Mouse (Mus musculus) neural tube, embryonic 13.5 days (tissue): ENCODE measurements around the gene Cyp2b10. TPM values are rescaled to one million over a fixed set of nuclear protein-coding genes. Genes with fewer than 3 reads are reported as not detected.
"Not testable (repeated sequence)": the region's sequence is repeated elsewhere in the genome, so short reads cannot be mapped to it uniquely, and the experiment has no call there.

Experiments used
- ATAC-seq: fragments of 200-750 bp; cut with Nextera tagmentation; 2 replicates; pipeline ENCODE4 v1.8.0; 2017; ENCODE audit warnings: low read depth, mild to moderate bottlenecking, moderate TSS enrichment, moderate library complexity
- H3K27ac ChIP-seq: fragments of 300-500 bp; sonication (generic); replicated peaks from 2 replicates; pipeline ENCODE4 v1.5.1; 2015; ENCODE audit warnings: moderate library complexity, mild to moderate bottlenecking, inconsistent platforms
- H3K27me3 ChIP-seq: fragments of 300-500 bp; sonication (generic); 2 replicates; pipeline ENCODE4 v1.6.1; 2015; ENCODE audit warnings: mild to moderate bottlenecking, inconsistent platforms
- H3K36me3 ChIP-seq: fragments of 300-500 bp; sonication (generic); 2 replicates; pipeline ENCODE4 v1.6.1; 2015; ENCODE audit warnings: mild to moderate bottlenecking, inconsistent platforms
- H3K4me1 ChIP-seq: fragments of 300-500 bp; sonication (generic); replicated peaks from 2 replicates; pipeline ENCODE4 v1.6.1; 2015; ENCODE audit warnings: inconsistent platforms
- H3K4me2 ChIP-seq: fragments of 300-500 bp; sonication (generic); 2 replicates; pipeline ENCODE4 v1.6.1; 2015; ENCODE audit warnings: inconsistent platforms, mild to moderate bottlenecking, moderate library complexity
- H3K4me3 ChIP-seq: fragments of 300-500 bp; sonication (generic); 2 replicates; pipeline ENCODE4 v1.5.1; 2015; ENCODE audit warnings: mild to moderate bottlenecking, inconsistent platforms
- H3K9ac ChIP-seq: fragments of 300-500 bp; sonication (generic); 2 replicates; pipeline ENCODE4 v1.6.1; 2015; ENCODE audit warnings: moderate library complexity, mild to moderate bottlenecking, inconsistent platforms
- H3K9me3 ChIP-seq: fragments of 300-500 bp; sonication (generic); 2 replicates; pipeline ENCODE4 v1.6.1; 2016; ENCODE audit warnings: inconsistent platforms
- WGBS: fragments of 180-500 bp; shearing (Covaris S2); methylation state at CpG from one replicate; pipeline ENCODE4 v1.1.7; 2015; 5-methylcytosine and 5-hydroxymethylcytosine counted together
- polyA plus RNA-seq: library from polyadenylated mRNA; unstranded; fragments of >200 nt; fragmentation: Nextera tagmentation; extraction: Ambion mirVana; gene quantifications from 2 replicates; pipeline ENCODE4 v1.2.1, GENCODE M21; 2015

Cyp2b10 gene
- polyA plus RNA-seq, 1 experiment from 2014 or later: not detected

- Histone ChIP-seq H3K4me3 (no peak overlapping the region), H3K36me3 (no peaks in the 10 kb centered on the region), H3K9ac (no peak overlapping the region), H3K4me1 (no peaks in the 10 kb centered on the region), H3K4me2 (no peak overlapping the region), H3K27ac (no peak overlapping the region), H3K27me3 (no peaks in the 10 kb centered on the region), H3K9me3 (no peaks in the 10 kb centered on the region)
- no peak for ATAC-seq
- 71% methylated on average over 1 of the region's 1 CpGs for WGBS
These were observed 13.1 kb upstream of the Cyp2b10 start for GRCm38 (mm10) chr7:25884272-25884671.

- Histone ChIP-seq H3K4me3 (no peak overlapping the region), H3K9ac (no peak overlapping the region), H3K27ac (no peak overlapping the region), H3K9me3 (no peaks in the 10 kb centered on the region), H3K36me3 (no peaks in the 10 kb centered on the region), H3K4me2 (no peak overlapping the region), H3K4me1 (no peaks in the 10 kb centered on the region), H3K27me3 (no peaks in the 10 kb centered on the region)
- ATAC-seq: no peak
- 86% methylated on average over 3 of the region's 3 CpGs for WGBS
These were observed 9.7 kb upstream of the Cyp2b10 start for GRCm38 (mm10) chr7:25887758-25888157.

- Histone ChIP-seq H3K4me1 (no peaks in the 10 kb centered on the region), H3K27ac (no peak overlapping the region), H3K36me3 (no peaks in the 10 kb centered on the region), H3K4me2 (no peak overlapping the region), H3K27me3 (no peaks in the 10 kb centered on the region), H3K4me3 (no peak overlapping the region), H3K9me3 (no peaks in the 10 kb centered on the region), H3K9ac (no peak overlapping the region)
- no peak for ATAC-seq
- WGBS: 87% methylated on average over 5 of the region's 5 CpGs
These were observed 4.3 kb upstream of the Cyp2b10 start for GRCm38 (mm10) chr7:25893159-25893558.

- H3K9me3 ChIP-seq: no peaks in the 10 kb centered on the region
- WGBS: 78% methylated on average over 1 of the region's 1 CpGs
- no peak for ATAC-seq
- no peak overlapping the region for H3K4me3 ChIP-seq
- no peak overlapping the region for H3K27ac ChIP-seq
- no peaks in the 10 kb centered on the region for H3K4me1 ChIP-seq
- H3K4me2 ChIP-seq: no peak overlapping the region
- no peaks in the 10 kb centered on the region for H3K36me3 ChIP-seq
- no peaks in the 10 kb centered on the region for H3K27me3 ChIP-seq
- H3K9ac ChIP-seq: no peak overlapping the region
These were observed 2.3 kb upstream of the Cyp2b10 start for GRCm38 (mm10) chr7:25895162-25895561.

- no peaks in the 10 kb centered on the region for H3K9me3 ChIP-seq
- ATAC-seq: no peak
- no peaks in the 10 kb centered on the region for H3K27me3 ChIP-seq
- no peak overlapping the region for H3K9ac ChIP-seq
- no peak overlapping the region for H3K4me2 ChIP-seq
- H3K4me3 ChIP-seq: no peak overlapping the region
- WGBS: 86% methylated on average over 7 of the region's 7 CpGs
- H3K27ac ChIP-seq: no peak overlapping the region
- no peaks in the 10 kb centered on the region for H3K4me1 ChIP-seq
- no peaks in the 10 kb centered on the region for H3K36me3 ChIP-seq
These were observed 644 bp downstream of the Cyp2b10 start for GRCm38 (mm10) chr7:25898064-25898463.

- ATAC-seq: no peak
- Histone ChIP-seq H3K27me3 (no peaks in the 10 kb centered on the region), H3K27ac (no peak overlapping the region), H3K4me3 (no peak overlapping the region), H3K9me3 (no peaks in the 10 kb centered on the region), H3K9ac (no peak overlapping the region), H3K4me1 (no peaks in the 10 kb centered on the region), H3K36me3 (no peaks in the 10 kb centered on the region), H3K4me2 (no peak overlapping the region)
- WGBS: 75% methylated on average over 8 of the region's 8 CpGs
These were observed 4.8 kb downstream of the Cyp2b10 start for GRCm38 (mm10) chr7:25902061-25902690.

- Histone ChIP-seq H3K9ac (no peak overlapping the region), H3K4me3 (no peak overlapping the region), H3K36me3 (no peaks in the 10 kb centered on the region), H3K9me3 (no peaks in the 10 kb centered on the region), H3K4me1 (no peaks in the 10 kb centered on the region), H3K27me3 (no peaks in the 10 kb centered on the region), H3K4me2 (no peak overlapping the region), H3K27ac (no peak overlapping the region)
- ATAC-seq: no peak
- 53% methylated on average over 14 of the region's 14 CpGs for WGBS
These were observed 5.7 kb downstream of the Cyp2b10 start for GRCm38 (mm10) chr7:25903156-25903555.

- no peaks in the 10 kb centered on the region for H3K27me3 ChIP-seq
- H3K36me3 ChIP-seq: no peaks in the 10 kb centered on the region
- no peak overlapping the region for H3K4me3 ChIP-seq
- no peaks in the 10 kb centered on the region for H3K9me3 ChIP-seq
- no peaks in the 10 kb centered on the region for H3K4me1 ChIP-seq
- ATAC-seq: no peak
- H3K9ac ChIP-seq: no peak overlapping the region
- H3K27ac ChIP-seq: no peak overlapping the region
- no peak overlapping the region for H3K4me2 ChIP-seq
- WGBS: 39% methylated on average over 3 of the region's 3 CpGs
These were observed 6.6 kb downstream of the Cyp2b10 start for GRCm38 (mm10) chr7:25904066-25904465.

GRCm38 (mm10) chr7:25904489-25904888 lies 7.1 kb downstream of the Cyp2b10 start:
- Histone ChIP-seq H3K9me3 (no peaks in the 10 kb centered on the region), H3K9ac (no peak overlapping the region), H3K27me3 (no peaks in the 10 kb centered on the region), H3K27ac (no peak overlapping the region), H3K4me2 (no peak overlapping the region), H3K36me3 (no peaks in the 10 kb centered on the region), H3K4me3 (no peak overlapping the region), H3K4me1 (no peaks in the 10 kb centered on the region)
- ATAC-seq: no peak
- 71% methylated on average over 10 of the region's 10 CpGs for WGBS

GRCm38 (mm10) chr7:25907380-25907779 lies 10.0 kb downstream of the Cyp2b10 start:
- 75% methylated on average over 6 of the region's 6 CpGs for WGBS
- H3K27me3 ChIP-seq: no peaks in the 10 kb centered on the region
- H3K4me3 ChIP-seq: no peak overlapping the region
- no peak overlapping the region for H3K27ac ChIP-seq
- no peak overlapping the region for H3K9ac ChIP-seq
- H3K4me1 ChIP-seq: no peaks in the 10 kb centered on the region
- H3K9me3 ChIP-seq: 0 out of 2 replicates have a peak, but pooled peaks cover 3% of the 10 kb centered on the region
- no peak for ATAC-seq
- H3K4me2 ChIP-seq: no peak overlapping the region
- H3K36me3 ChIP-seq: no peaks in the 10 kb centered on the region

GRCm38 (mm10) chr7:25910046-25910445 lies 12.6 kb downstream of the Cyp2b10 start:
- H3K36me3 ChIP-seq: no peaks in the 10 kb centered on the region
- no peak overlapping the region for H3K4me3 ChIP-seq
- no peak overlapping the region for H3K9ac ChIP-seq
- H3K9me3 ChIP-seq: 0 out of 2 replicates have a peak, but pooled peaks cover 3% of the 10 kb centered on the region
- 70% methylated on average over 2 of the region's 2 CpGs for WGBS
- ATAC-seq: no peak
- H3K27me3 ChIP-seq: no peaks in the 10 kb centered on the region
- no peak overlapping the region for H3K4me2 ChIP-seq
- no peaks in the 10 kb centered on the region for H3K4me1 ChIP-seq
- no peak overlapping the region for H3K27ac ChIP-seq

- H3K9me3 ChIP-seq: no peaks in the 10 kb centered on the region
- WGBS: 88% methylated on average over 1 of the region's 1 CpGs
- no peaks in the 10 kb centered on the region for H3K4me1 ChIP-seq
- no peaks in the 10 kb centered on the region for H3K27me3 ChIP-seq
- no peaks in the 10 kb centered on the region for H3K36me3 ChIP-seq
- H3K4me3 ChIP-seq: no peak overlapping the region
- no peak overlapping the region for H3K9ac ChIP-seq
- no peak overlapping the region for H3K4me2 ChIP-seq
- no peak for ATAC-seq
- no peak overlapping the region for H3K27ac ChIP-seq
These were observed 18.7 kb downstream of the Cyp2b10 start for GRCm38 (mm10) chr7:25916116-25916515.

- not testable (repeated sequence) for H3K4me1 ChIP-seq, H3K27me3 ChIP-seq, H3K9me3 ChIP-seq, H3K9ac ChIP-seq, H3K27ac ChIP-seq, ATAC-seq, H3K4me3 ChIP-seq, H3K36me3 ChIP-seq, H3K4me2 ChIP-seq
- 61% methylated on average over 5 of the region's 5 CpGs for WGBS
These were observed 19.9 kb downstream of the Cyp2b10 start for GRCm38 (mm10) chr7:25917271-25917670.
